Mouse (Mus musculus) MEL (cell line): ENCODE results near the gene Slc3a2. TPM values are rescaled to one million over a fixed set of nuclear protein-coding genes. Genes with fewer than 3 reads are reported as not detected.

Experiments used
- DNase-seq: peaks from one replicate; pipeline ENCODE4 v3.0.0; 2011; ENCODE audit warnings: low read depth, low spot score
- H3K27ac ChIP-seq: 2 replicates; pipeline ENCODE4 v1.5.1; 2012; ENCODE audit warnings: low read depth, mild to moderate bottlenecking, control low read depth, low read length, moderate library complexity; ENCODE audit not compliant: control insufficient read depth
- H3K27me3 ChIP-seq, 2 experiments: fragments of 150-350 bp in 1 of 2; sonication (generic) in 1 of 2; 2 replicates each; pipeline ENCODE4 v1.6.1; 2012; ENCODE audit warnings: low read length in 2 of 2, mild to moderate bottlenecking in 2 of 2, improper control_type of control experiment in 1 of 2, moderate library complexity in 1 of 2; ENCODE audit not compliant: insufficient read depth in 2 of 2, control insufficient read depth in 1 of 2
- H3K36me3 ChIP-seq, 2 experiments: 2 replicates each; pipeline ENCODE4 v1.6.1; 2012 to 2014; ENCODE audit warnings: low read length in 2 of 2, improper control_type of control experiment in 1 of 2, inconsistent platforms in 1 of 2, mild to moderate bottlenecking in 1 of 2; ENCODE audit not compliant: insufficient read depth in 2 of 2, control insufficient read depth in 1 of 2
- H3K4me1 ChIP-seq, 2 experiments: fragments of 150-350 bp in 1 of 2; sonication (generic) in 1 of 2; 2 replicates each; pipeline ENCODE4 v1.6.1; 2012; ENCODE audit warnings: low read length in 2 of 2, improper control_type of control experiment in 1 of 2, mild to moderate bottlenecking in 1 of 2; ENCODE audit not compliant: insufficient read depth in 2 of 2, control insufficient read depth in 1 of 2
- H3K4me3 ChIP-seq, 2 experiments: fragments of 150-350 bp in 1 of 2; sonication (generic) in 1 of 2; 2 replicates each; pipeline ENCODE4 v1.5.1; 2012; ENCODE audit warnings: low read depth in 2 of 2, low read length in 2 of 2, mild to moderate bottlenecking in 2 of 2, moderate library complexity in 2 of 2, control low read depth in 1 of 2, improper control_type of control experiment in 1 of 2; ENCODE audit not compliant: control insufficient read depth in 1 of 2, insufficient read depth in 1 of 2
- H3K79me2 ChIP-seq: 2 replicates; pipeline ENCODE4 v1.6.1; 2012; ENCODE audit warnings: mild to moderate bottlenecking, low read length, moderate library complexity; ENCODE audit not compliant: control insufficient read depth, poor library complexity, insufficient read depth
- H3K9ac ChIP-seq: 2 replicates; pipeline ENCODE4 v1.6.1; 2012; ENCODE audit warnings: low read depth, mild to moderate bottlenecking, control low read depth, low read length, moderate library complexity; ENCODE audit not compliant: control insufficient read depth, poor library complexity, severe bottlenecking
- H3K9me3 ChIP-seq: fragments of 150-350 bp; sonication (generic); replicated peaks from 2 replicates; pipeline ENCODE4 v1.6.1; 2012; ENCODE audit warnings: mild to moderate bottlenecking, low read length, improper control_type of control experiment, moderate library complexity; ENCODE audit not compliant: insufficient read depth
- CHD1 ChIP-seq: IDR thresholded peaks from 2 replicates; pipeline ENCODE4 v1.6.1; 2012; ENCODE audit warnings: low read depth, mild to moderate bottlenecking, inconsistent platforms, low read length, improper control_type of control experiment
- CTCF ChIP-seq, 3 experiments: IDR thresholded peaks in 2 of 3; conservative IDR thresholded peaks in 1 of 3; 2 replicates each; pipeline ENCODE4 v1.5.1; 2011 to 2012; ENCODE audit warnings: low read length in 3 of 3, low read depth in 2 of 3, mild to moderate bottlenecking in 2 of 3, improper control_type of control experiment in 1 of 3, inconsistent platforms in 1 of 3, mixed read lengths in 1 of 3, moderate library complexity in 1 of 3; ENCODE audit not compliant: control insufficient read depth in 1 of 3, insufficient read depth in 1 of 3, poor library complexity in 1 of 3, severe bottlenecking in 1 of 3
- EP300 ChIP-seq, 2 experiments: IDR thresholded peaks; 2 replicates each; pipeline ENCODE4 v1.6.1; 2011; ENCODE audit warnings: improper control_type of control experiment in 2 of 2, low read length in 2 of 2, low read depth in 1 of 2, mild to moderate bottlenecking in 1 of 2
- GABPA ChIP-seq: IDR thresholded peaks from 2 replicates; pipeline ENCODE4 v1.6.1; 2012; ENCODE audit warnings: low read depth, mild to moderate bottlenecking, inconsistent platforms, low read length, improper control_type of control experiment, moderate library complexity
- KAT2A ChIP-seq: conservative IDR thresholded peaks from 2 replicates; pipeline ENCODE4 v1.6.1; 2012; ENCODE audit warnings: low read depth, low read length, improper control_type of control experiment, inconsistent platforms
- MAFK ChIP-seq: IDR thresholded peaks from 2 replicates; pipeline ENCODE4 v1.6.1; 2011; ENCODE audit warnings: low read depth, mild to moderate bottlenecking, low read length, improper control_type of control experiment, borderline replicate concordance
- MAX ChIP-seq: IDR thresholded peaks from 2 replicates; pipeline ENCODE4 v1.6.1; 2011; ENCODE audit warnings: low read length, improper control_type of control experiment
- MAZ ChIP-seq: IDR thresholded peaks from 2 replicates; pipeline ENCODE4 v1.6.1; 2012; ENCODE audit warnings: low read depth, mild to moderate bottlenecking, inconsistent platforms, low read length, improper control_type of control experiment
- MXI1 ChIP-seq: IDR thresholded peaks from 2 replicates; pipeline ENCODE4 v1.6.1; 2011; ENCODE audit warnings: mild to moderate bottlenecking, low read depth, low read length, improper control_type of control experiment
- MYC ChIP-seq: IDR thresholded peaks from 2 replicates; pipeline ENCODE4 v1.6.1; 2011; ENCODE audit warnings: low read depth, mild to moderate bottlenecking, low read length, improper control_type of control experiment, moderate library complexity
- NRF1 ChIP-seq: IDR thresholded peaks from 2 replicates; pipeline ENCODE4 v1.6.1; 2014; ENCODE audit warnings: low read depth, mild to moderate bottlenecking, inconsistent platforms, low read length, improper control_type of control experiment, moderate library complexity; ENCODE audit not compliant: poor library complexity, insufficient read depth, severe bottlenecking
- POLR2AphosphoS2 ChIP-seq: IDR thresholded peaks from 2 replicates; pipeline ENCODE4 v1.6.1; 2011; ENCODE audit warnings: low read length, improper control_type of control experiment
- POLR2AphosphoS5 ChIP-seq: IDR thresholded peaks from 2 replicates; pipeline ENCODE4 v1.6.1; 2012; ENCODE audit warnings: low read depth, borderline replicate concordance, mild to moderate bottlenecking, inconsistent platforms, low read length, moderate library complexity, mixed read lengths
- RAD21 ChIP-seq: IDR thresholded peaks from 2 replicates; pipeline ENCODE4 v1.6.1; 2011; ENCODE audit warnings: mild to moderate bottlenecking, low read depth, low read length, improper control_type of control experiment
- SIN3A ChIP-seq: IDR thresholded peaks from 2 replicates; pipeline ENCODE4 v1.6.1; 2012; ENCODE audit warnings: low read length, improper control_type of control experiment, inconsistent platforms
- TAL1 ChIP-seq: IDR thresholded peaks from 2 replicates; pipeline ENCODE4 v1.6.1; 2012; ENCODE audit warnings: mild to moderate bottlenecking, inconsistent platforms, low read length, moderate library complexity, mixed read lengths
- TBP ChIP-seq: IDR thresholded peaks from 2 replicates; pipeline ENCODE4 v1.8.0; 2011; ENCODE audit warnings: low read depth, low read length, improper control_type of control experiment
- USF1 ChIP-seq: IDR thresholded peaks from 2 replicates; pipeline ENCODE4 v1.6.1; 2014; ENCODE audit warnings: low read depth, mild to moderate bottlenecking, inconsistent platforms, low read length, improper control_type of control experiment, moderate library complexity
- ZMIZ1 ChIP-seq: IDR thresholded peaks from 2 replicates; pipeline ENCODE4 v1.6.1; 2012; ENCODE audit warnings: low read depth, mild to moderate bottlenecking, inconsistent platforms, low read length, improper control_type of control experiment, moderate library complexity
- ZNF384 ChIP-seq: IDR thresholded peaks from 2 replicates; pipeline ENCODE4 v1.6.1; 2012; ENCODE audit warnings: low read depth, mild to moderate bottlenecking, inconsistent platforms, low read length, improper control_type of control experiment
- polyA plus RNA-seq, 2 experiments: library from polyadenylated mRNA; stranded (reverse) in 1 of 2; unstranded in 1 of 2; fragments of >175 nt in 1 of 2; fragments of >200 nt in 1 of 2; gene quantifications; 2 replicates each; pipeline versions ENCODE4 v1.2.1 to v1.2.4; 2012; ENCODE audit warnings: low replicate concordance in 2 of 2, low read depth in 1 of 2; ENCODE audit not compliant: insufficient read length in 2 of 2, insufficient read depth in 1 of 2, missing spikeins in 1 of 2
- total RNA-seq: library from RNA; depleted of rRNA; stranded (reverse); fragments of 300-350 nt; gene quantifications from 2 replicates; pipeline ENCODE4 v1.2.3, GENCODE M21; 2012

Gene Slc3a2
- total and polyA plus RNA-seq, 3 experiments, result 164 to 670 (median 428) TPM

- Histone ChIP-seq H3K4me1 (peaks cover 3 to 11% of the 10 kb centered on the region in 2 experiments; a peak in 2 of 4 replicates), H3K9ac (no peak overlapping the region)
- TF ChIP-seq SIN3A (no peak), USF1 (no peak), TBP (no peak), POLR2AphosphoS5 (no peak), TAL1 (no peak), EP300 (IDR thresholded peaks at IDR 0.05; ENCODE audit: low read depth in 1 of 2, low read length in 2 of 2) (no peak), RAD21 (no peak), ZNF384 (no peak), NRF1 (no peak), ZMIZ1 (no peak), KAT2A (no peak), MAX (no peak), CHD1 (no peak), MAZ (no peak), POLR2AphosphoS2 (no peak), GABPA (no peak), MYC (no peak), MAFK (no peak)
These were observed 40.1 kb upstream of the Slc3a2 start for GRCm38 (mm10) chr19:8763276-8763675.

GRCm38 (mm10) chr19:8760757-8761156 is 37.6 kb upstream of the Slc3a2 start:
- H3K79me2 ChIP-seq, result peaks cover 58% of the 10 kb centered on the region
- peaks cover 7 to 13% of the 10 kb centered on the region in 2 experiments; a peak in 2 of 4 replicates for H3K4me1 ChIP-seq
- DNase-seq, result no peak
- no peaks in the 10 kb centered on the region for H3K9me3 ChIP-seq
- no peak overlapping the region for H3K9ac ChIP-seq
- H3K27me3 ChIP-seq, result no peaks in the 10 kb centered on the region
- TF ChIP-seq ZMIZ1 (no peak), CTCF (IDR thresholded peaks at IDR 0.05 in 2 of 3, conservative IDR thresholded peaks at IDR 0.05 in 1 of 3; ENCODE audit: control insufficient read depth in 1 of 3, insufficient read depth in 1 of 3, low read depth in 2 of 3, low read length in 3 of 3, poor library complexity in 1 of 3, severe bottlenecking in 1 of 3) (peak; percentile 33 to 49 (median 38); a peak in 5 of 6 replicates), MXI1 (no peak)
- TF ChIP-seq, all 39 proteins: peak for 1
- peaks cover 19 to 31% of the 10 kb centered on the region in 2 experiments for H3K36me3 ChIP-seq
- no peak overlapping the region for H3K4me3 ChIP-seq
- H3K27ac ChIP-seq, result no peak overlapping the region

More at GRCm38 (mm10) chr19:8763276-8763675, 40.1 kb upstream of the Slc3a2 start:
- Histone ChIP-seq H3K27ac (no peak overlapping the region), H3K36me3 (peaks cover 16 to 39% of the 10 kb centered on the region in 2 experiments), H3K4me3 (no peak overlapping the region), H3K27me3 (no peaks in the 10 kb centered on the region), H3K9me3 (no peaks in the 10 kb centered on the region), H3K79me2 (peaks cover 40% of the 10 kb centered on the region)
- no peak for DNase-seq
